Mouse (Mus musculus) neural tube, embryonic 12.5 days (tissue): ENCODE results near the gene Atp5j2. TPM values are rescaled to one million over a fixed set of nuclear protein-coding genes. Genes with fewer than 3 reads are reported as not detected.
"Not testable (repeated sequence)": the region's sequence is repeated elsewhere in the genome, so short reads cannot be mapped to it uniquely, and the experiment has no call there.

Source experiments
- ATAC-seq: fragments of 200-750 bp; cut with Nextera tagmentation; 2 replicates; pipeline ENCODE4 v1.8.0; 2017; ENCODE audit warnings: low read depth, mild to moderate bottlenecking, moderate TSS enrichment, moderate library complexity; ENCODE audit not compliant: low FRiP score
- H3K27ac ChIP-seq: fragments of 300-500 bp; sonication (generic); 2 replicates; pipeline ENCODE4 v1.5.1; 2016
- H3K27me3 ChIP-seq: fragments of 300-500 bp; sonication (generic); replicated peaks from 2 replicates; pipeline ENCODE4 v1.6.1; 2016; ENCODE audit warnings: mild to moderate bottlenecking
- H3K36me3 ChIP-seq: fragments of 300-500 bp; sonication (generic); 2 replicates; pipeline ENCODE4 v1.6.1; 2016; ENCODE audit warnings: mild to moderate bottlenecking
- H3K4me1 ChIP-seq: fragments of 300-500 bp; sonication (generic); 2 replicates; pipeline ENCODE4 v1.6.1; 2016
- H3K4me2 ChIP-seq: fragments of 300-500 bp; sonication (generic); replicated peaks from 2 replicates; pipeline ENCODE4 v1.6.1; 2016; ENCODE audit warnings: mild to moderate bottlenecking
- H3K4me3 ChIP-seq: fragments of 300-500 bp; sonication (generic); 2 replicates; pipeline ENCODE4 v1.5.1; 2016
- H3K9ac ChIP-seq: fragments of 300-500 bp; sonication (generic); 2 replicates; pipeline ENCODE4 v1.6.1; 2016; ENCODE audit warnings: mild to moderate bottlenecking
- H3K9me3 ChIP-seq: fragments of 300-500 bp; sonication (generic); 2 replicates; pipeline ENCODE4 v1.6.1; 2016; ENCODE audit warnings: mild to moderate bottlenecking
- WGBS: fragments of 180-500 bp; shearing (Covaris S2); methylation state at CpG from one replicate; pipeline ENCODE4 v1.1.7; 2016; 5-methylcytosine and 5-hydroxymethylcytosine counted together
- polyA plus RNA-seq: library from polyadenylated mRNA; unstranded; fragments of >200 nt; fragmentation: Nextera tagmentation; extraction: Ambion mirVana; gene quantifications from 2 replicates; pipeline ENCODE4 v1.2.1, GENCODE M21; 2016

The Atp5j2 gene
- polyA plus RNA-seq: 538 and 555 TPM in 2 replicates

DNA sequence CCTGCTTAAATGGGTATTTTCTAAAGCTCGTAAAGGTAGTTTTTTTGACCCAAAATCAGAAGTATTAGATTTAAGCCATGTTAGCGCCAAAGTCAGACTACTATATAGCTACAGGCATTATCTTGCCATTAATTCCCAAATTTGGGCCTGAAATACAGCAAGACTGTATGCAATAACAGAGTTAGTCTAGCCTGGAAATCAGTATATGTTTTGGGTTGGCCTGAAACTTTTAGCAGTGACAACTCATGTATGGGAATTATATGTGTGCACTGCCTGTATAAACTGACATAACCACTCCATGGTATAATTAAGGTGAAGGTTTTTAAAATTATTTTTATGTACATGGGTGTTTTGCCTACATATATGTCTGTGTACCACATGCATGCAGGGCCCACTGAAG, at the start of gene Atp5j2:
Atp5j2 (minus strand) TSS at position 101 of the 400 bp plus-strand sequence.
- peak within 1 kb of the TSS; percentile 76 for H3K27ac ChIP-seq
- H3K9ac ChIP-seq: peak within 1 kb of the TSS; percentile 92
- H3K36me3 ChIP-seq: peaks cover 34% of the 10 kb centered on the region
- H3K4me3 ChIP-seq: peak within 1 kb of the TSS; percentile 86
- no peaks in the 10 kb centered on the region for H3K27me3 ChIP-seq
- no peaks in the 10 kb centered on the region for H3K9me3 ChIP-seq
- peaks cover 16% of the 10 kb centered on the region for H3K4me1 ChIP-seq
- H3K4me2 ChIP-seq: peak within 1 kb of the TSS; percentile 85
- no peak for ATAC-seq
- 88% methylated on average over 2 of the region's 2 CpGs for WGBS

DNA sequence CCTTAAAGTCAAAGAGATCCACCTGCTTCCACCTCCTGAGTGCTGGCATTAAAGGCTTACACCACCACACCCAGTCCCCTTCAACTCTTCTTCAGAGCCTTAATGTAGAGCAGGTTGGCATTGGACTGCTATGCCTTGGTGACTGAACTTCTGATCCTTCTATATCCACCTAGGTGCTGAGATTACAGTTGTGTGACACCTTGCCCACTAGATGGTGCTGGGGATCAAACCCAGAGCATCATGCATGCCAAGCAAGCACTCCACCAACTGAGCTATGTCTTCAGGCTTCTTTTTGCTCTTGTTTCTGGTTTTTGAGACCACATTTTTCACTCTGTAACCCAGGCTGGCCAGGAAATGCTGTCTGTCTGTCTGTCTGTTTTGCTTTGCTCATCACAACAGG, 42.8 kb upstream of the Atp5j2 start:
- ATAC-seq: no peak

DNA sequence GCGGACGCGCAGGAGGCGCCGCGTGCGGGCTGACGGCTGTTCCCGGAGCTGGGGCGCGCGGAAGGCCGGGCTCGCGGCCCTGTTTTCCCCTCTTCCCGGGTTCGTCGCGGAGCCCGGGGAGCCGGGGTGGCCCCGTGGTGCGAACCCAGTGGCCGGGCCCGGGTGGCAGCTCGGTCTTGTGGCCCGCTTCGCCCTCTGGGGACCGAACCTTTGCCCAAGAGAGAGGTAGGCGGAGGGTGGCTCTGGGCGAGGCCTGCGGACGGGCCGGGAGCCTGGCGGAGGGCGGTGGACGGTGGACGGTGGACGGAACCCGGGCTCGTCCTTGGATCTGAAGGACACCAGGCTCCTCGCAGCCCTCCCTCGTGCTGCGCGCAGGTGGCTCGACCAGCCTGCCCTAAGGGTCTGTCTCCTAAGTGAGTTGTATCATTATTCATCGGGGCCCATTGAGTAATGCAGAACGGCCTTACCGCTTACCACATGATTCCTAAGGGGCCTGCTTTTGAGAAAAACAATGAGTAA, 40.1 kb upstream of the Atp5j2 start:
- Histone ChIP-seq H3K36me3 (peaks cover 34% of the 10 kb centered on the region), H3K9me3 (no peaks in the 10 kb centered on the region), H3K4me3 (peak overlapping the region; percentile 99), H3K4me2 (peak overlapping the region; percentile 79), H3K9ac (peak overlapping the region; percentile 98), H3K27me3 (no peaks in the 10 kb centered on the region), H3K4me1 (peaks cover 17% of the 10 kb centered on the region; the same call in 1 of the 2 replicates), H3K27ac (peak overlapping the region; percentile 84)
- ATAC-seq: peak; percentile 76
- WGBS: under 1% methylated on average over 47 of the region's 49 CpGs

More for the DNA sequence above, 42.8 kb upstream of the Atp5j2 start:
- H3K4me1 ChIP-seq: peaks cover 17% of the 10 kb centered on the region; the same call in 1 of the 2 replicates
- H3K9me3 ChIP-seq: no peaks in the 10 kb centered on the region
- H3K36me3 ChIP-seq: peaks cover 53% of the 10 kb centered on the region
- no peak overlapping the region for H3K9ac ChIP-seq
- H3K27ac ChIP-seq: no peak overlapping the region
- no peak overlapping the region for H3K4me3 ChIP-seq
- H3K4me2 ChIP-seq: no peak overlapping the region
- no peaks in the 10 kb centered on the region for H3K27me3 ChIP-seq

DNA sequence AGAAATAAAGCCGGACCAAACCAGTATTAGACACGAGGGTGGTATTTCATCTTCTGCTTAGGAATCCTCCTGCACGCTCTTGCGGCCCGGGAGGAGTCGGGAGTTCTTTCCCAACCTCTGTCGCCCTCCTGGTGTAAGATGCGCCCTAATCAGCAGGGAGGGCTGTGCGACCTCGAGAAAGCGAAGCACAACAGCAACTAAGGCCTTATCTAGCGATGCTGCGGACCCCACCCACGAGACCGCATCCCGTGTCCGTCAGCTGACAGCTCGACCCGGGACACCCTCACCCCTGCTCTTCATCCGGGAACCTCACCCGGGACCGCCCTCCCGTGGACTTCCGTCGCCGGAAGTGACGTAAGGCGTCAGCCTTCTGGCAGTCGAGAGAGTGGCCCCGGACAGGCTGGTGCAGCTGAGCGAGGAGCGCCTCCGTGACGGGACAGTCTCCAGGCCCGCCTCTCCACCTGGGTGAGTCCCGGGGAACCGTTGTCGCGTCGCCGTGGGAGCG, 39.6 kb upstream of the Atp5j2 start, which contains the start of gene Zfp655:
Zfp655 (plus strand) TSS at position 349 of the 505 bp plus-strand sequence.
- Histone ChIP-seq H3K27me3 (no peaks in the 10 kb centered on the region), H3K9ac (peak within 1 kb of the TSS; percentile 98), H3K4me2 (peak within 1 kb of the TSS; percentile 79), H3K36me3 (peaks cover 31% of the 10 kb centered on the region), H3K4me3 (peak within 1 kb of the TSS; percentile 99), H3K27ac (peak within 1 kb of the TSS; percentile 84), H3K4me1 (peaks cover 17% of the 10 kb centered on the region; the same call in 1 of the 2 replicates), H3K9me3 (no peaks in the 10 kb centered on the region)
- WGBS: under 1% methylated on average over 42 of the region's 42 CpGs
- peak; percentile 98 for ATAC-seq

DNA sequence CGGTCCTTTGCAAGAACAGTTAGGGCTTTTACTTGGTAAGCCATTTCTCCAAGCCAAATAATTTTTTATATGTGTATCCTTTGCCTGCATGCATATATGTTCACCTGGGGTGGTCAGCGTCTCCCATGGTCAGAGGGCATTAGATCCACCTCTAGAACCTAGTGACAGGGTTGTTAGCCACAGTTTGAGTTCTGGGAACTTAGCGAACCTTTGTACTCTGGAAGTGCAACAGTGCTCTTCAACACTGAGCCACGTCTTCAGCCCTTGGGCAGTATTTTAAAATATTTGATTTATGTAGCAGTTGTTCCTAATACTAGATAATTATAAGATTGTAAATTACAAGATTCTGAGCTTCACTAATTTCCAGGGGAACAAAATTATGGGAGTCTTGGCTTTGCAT, 38.8 kb upstream of the Atp5j2 start:
- no peak for ATAC-seq
- Histone ChIP-seq H3K4me3 (no peak overlapping the region), H3K27ac (no peak overlapping the region), H3K9me3 (no peaks in the 10 kb centered on the region), H3K4me2 (peak overlapping the region; percentile 79), H3K9ac (no peak overlapping the region), H3K4me1 (peaks cover 17% of the 10 kb centered on the region; the same call in 1 of the 2 replicates), H3K36me3 (peaks cover 24% of the 10 kb centered on the region), H3K27me3 (no peaks in the 10 kb centered on the region)
- WGBS: 82% methylated on average over 4 of the region's 4 CpGs

DNA sequence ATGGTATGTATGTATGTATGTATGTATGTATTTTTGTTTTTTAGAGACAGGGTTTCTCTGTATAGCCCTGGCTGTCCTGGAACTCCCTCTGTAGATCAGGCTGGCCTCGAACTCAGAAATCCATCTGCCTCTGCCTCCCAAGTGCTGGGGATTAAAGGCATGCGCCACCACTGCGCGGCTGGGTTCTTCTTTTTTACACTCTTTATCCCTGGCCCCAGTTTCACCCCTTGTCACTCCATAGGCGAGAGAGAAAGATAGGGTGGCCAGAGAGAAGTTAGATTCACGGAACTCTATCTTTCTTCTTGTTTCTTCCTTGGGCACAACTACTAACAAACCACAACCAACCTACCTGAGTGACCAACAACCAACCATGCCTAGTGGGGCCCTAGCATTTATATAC, 37.4 kb upstream of the Atp5j2 start:
- ATAC-seq, H3K27ac ChIP-seq, H3K27me3 ChIP-seq, H3K4me2 ChIP-seq, H3K4me3 ChIP-seq, H3K9me3 ChIP-seq, H3K9ac ChIP-seq: not testable (repeated sequence)
- Histone ChIP-seq H3K36me3 (peaks cover 11% of the 10 kb centered on the region; the same call in 1 of the 2 replicates), H3K4me1 (peaks cover 17% of the 10 kb centered on the region; the same call in 1 of the 2 replicates)
- WGBS: 83% methylated on average over 6 of the region's 6 CpGs

DNA sequence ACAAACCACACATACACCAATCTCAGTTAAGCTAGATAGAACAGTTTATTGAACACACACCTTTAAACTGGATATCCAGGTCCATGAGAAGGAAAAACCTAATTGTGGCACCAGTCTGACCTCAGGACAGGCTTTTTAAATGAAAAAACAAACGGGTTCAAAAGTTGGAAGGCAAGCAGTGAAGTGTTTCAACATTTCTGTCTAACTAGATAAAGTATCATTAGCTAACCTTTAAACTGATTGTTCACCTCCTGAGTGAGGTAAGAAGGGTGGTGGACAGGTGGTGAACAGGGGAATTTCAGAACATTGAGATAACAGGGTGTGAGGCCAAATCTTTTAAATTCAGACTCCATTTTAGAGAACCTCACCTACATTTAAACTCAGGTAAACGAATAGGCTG, 34.6 kb upstream of the Atp5j2 start:
- Histone ChIP-seq H3K9ac (no peak overlapping the region), H3K36me3 (peaks cover 7% of the 10 kb centered on the region), H3K27ac (no peak overlapping the region), H3K4me3 (no peak overlapping the region), H3K4me2 (no peak overlapping the region), H3K9me3 (no peaks in the 10 kb centered on the region), H3K4me1 (peaks cover 3% of the 10 kb centered on the region; the same call in 1 of the 2 replicates), H3K27me3 (no peaks in the 10 kb centered on the region)
- no peak for ATAC-seq
- WGBS: 61% methylated on average over 2 of the region's 2 CpGs

DNA sequence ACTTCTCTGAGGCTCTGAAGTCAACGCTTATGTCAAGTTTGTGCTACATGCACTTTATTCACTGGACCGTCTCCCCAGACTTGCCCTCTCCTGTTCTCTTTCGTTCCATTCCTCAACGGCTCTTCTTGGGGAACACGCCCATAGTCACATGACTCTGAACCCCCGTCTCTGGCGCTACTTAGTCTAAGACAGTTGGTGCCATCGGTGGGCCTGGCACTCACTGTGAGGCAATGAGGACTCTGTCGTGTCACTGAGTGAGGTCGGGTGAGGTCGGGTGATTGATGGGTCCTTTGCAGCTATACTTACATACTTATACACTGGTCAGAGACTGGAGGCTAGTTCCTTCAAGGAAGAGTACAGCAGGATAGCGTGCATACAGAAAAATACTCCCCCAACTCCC, 31.5 kb upstream of the Atp5j2 start:
- no peak for ATAC-seq
- 84% methylated on average over 12 of the region's 12 CpGs for WGBS

DNA sequence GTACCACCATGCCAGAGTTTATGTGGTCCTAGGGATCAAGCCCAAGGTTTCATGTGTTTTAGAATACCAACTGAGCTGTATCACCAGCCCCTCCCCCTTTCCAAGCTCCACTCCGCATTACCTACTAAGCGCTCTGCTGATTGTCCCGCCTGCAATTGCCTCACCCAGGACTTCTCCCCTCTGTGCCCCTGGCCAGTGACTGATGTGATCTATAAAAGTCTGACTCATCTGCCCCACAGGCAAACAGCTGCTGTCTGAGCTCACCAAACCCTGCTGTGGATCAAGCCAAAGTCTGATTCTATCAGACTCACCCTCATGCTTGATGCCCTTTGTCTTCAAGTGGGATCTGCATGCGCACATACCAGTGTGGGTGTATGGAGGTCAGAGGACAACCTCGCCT, 31.0 kb upstream of the Atp5j2 start:
- peaks cover 40% of the 10 kb centered on the region for H3K36me3 ChIP-seq

More for the DNA sequence above, 31.5 kb upstream of the Atp5j2 start:
- no peaks in the 10 kb centered on the region for H3K9me3 ChIP-seq
- no peak overlapping the region for H3K9ac ChIP-seq
- H3K27ac ChIP-seq: no peak overlapping the region
- no peak overlapping the region for H3K4me2 ChIP-seq
- H3K36me3 ChIP-seq: peaks cover 34% of the 10 kb centered on the region
- no peaks in the 10 kb centered on the region for H3K27me3 ChIP-seq
- H3K4me3 ChIP-seq: no peak overlapping the region
- no peaks in the 10 kb centered on the region for H3K4me1 ChIP-seq

DNA sequence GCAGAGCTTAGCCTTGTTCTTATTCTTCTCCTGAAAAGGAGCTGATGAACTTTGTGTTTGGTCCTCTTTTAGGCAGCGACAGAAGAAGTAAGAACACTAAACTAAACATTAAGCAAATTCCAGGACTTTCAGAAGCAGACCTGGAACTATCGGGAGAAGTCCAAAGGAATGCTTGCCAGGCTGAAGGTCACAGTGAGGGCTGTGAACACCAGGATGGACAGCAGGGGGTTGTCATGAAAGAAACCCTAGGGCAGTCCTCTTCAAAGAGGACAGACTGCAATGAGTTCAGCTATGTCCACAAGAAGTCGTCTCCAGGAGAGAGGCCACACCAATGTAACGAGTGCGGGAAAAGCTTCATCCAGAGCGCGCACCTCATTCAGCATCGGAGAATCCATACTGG, 28.1 kb upstream of the Atp5j2 start:
- H3K4me2 ChIP-seq: no peak overlapping the region
- no peaks in the 10 kb centered on the region for H3K27me3 ChIP-seq
- no peak for ATAC-seq
- 91% methylated on average over 8 of the region's 8 CpGs for WGBS
- peaks cover 46% of the 10 kb centered on the region for H3K36me3 ChIP-seq
- H3K9ac ChIP-seq: no peak overlapping the region
- no peak overlapping the region for H3K4me3 ChIP-seq
- H3K4me1 ChIP-seq: no peaks in the 10 kb centered on the region
- no peak overlapping the region for H3K27ac ChIP-seq
- no peaks in the 10 kb centered on the region for H3K9me3 ChIP-seq

More for the DNA sequence above, 31.0 kb upstream of the Atp5j2 start:
- 83% methylated on average over 5 of the region's 5 CpGs for WGBS
- H3K4me3 ChIP-seq: no peak overlapping the region
- H3K27ac ChIP-seq: no peak overlapping the region
- ATAC-seq: no peak
- no peaks in the 10 kb centered on the region for H3K9me3 ChIP-seq
- no peak overlapping the region for H3K4me2 ChIP-seq
- H3K27me3 ChIP-seq: no peaks in the 10 kb centered on the region
- H3K9ac ChIP-seq: no peak overlapping the region
- no peaks in the 10 kb centered on the region for H3K4me1 ChIP-seq

DNA sequence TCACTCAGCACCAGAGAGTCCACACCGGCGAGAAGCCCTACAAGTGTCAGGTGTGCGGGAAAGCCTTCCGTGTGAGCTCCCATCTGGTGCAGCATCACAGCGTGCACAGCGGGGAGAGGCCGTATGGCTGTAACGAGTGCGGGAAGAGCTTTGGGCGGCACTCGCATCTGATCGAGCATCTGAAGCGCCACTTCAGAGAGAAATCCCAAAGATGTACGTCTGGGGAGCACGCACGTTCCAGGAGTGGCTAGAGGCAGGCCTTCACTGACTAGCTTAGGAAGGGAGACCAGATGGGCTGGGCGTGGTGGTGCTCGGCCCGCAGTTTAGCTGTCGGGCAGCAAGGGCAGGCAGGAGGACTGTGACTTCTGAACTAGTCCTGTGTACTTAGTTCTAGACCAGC, 26.8 kb upstream of the Atp5j2 start:
- no peak for ATAC-seq
- peaks cover 54% of the 10 kb centered on the region for H3K36me3 ChIP-seq

DNA sequence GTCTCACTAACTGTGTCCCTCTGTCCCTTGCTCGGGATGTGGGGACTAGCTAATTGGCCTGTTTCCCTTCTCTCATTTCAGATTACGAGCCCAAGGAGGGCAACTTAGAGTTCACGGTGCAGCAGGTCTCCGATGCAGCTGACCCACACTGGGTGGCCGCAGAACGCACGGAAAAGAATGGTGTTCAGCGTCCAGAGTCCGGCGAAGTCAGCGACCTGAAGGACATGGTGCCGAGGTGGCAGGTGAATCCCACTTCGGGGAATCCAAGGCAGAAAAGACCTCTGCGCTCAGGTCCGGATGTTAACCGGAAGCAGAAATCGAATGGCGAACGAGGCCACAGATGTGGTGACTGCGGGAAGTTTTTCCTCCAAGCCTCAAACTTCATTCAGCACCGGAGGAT, 26.3 kb upstream of the Atp5j2 start:
- peaks cover 58% of the 10 kb centered on the region for H3K36me3 ChIP-seq
- 97% methylated on average over 21 of the region's 21 CpGs for WGBS
- ATAC-seq: no peak

More for the DNA sequence above, 26.8 kb upstream of the Atp5j2 start:
- 95% methylated on average over 20 of the region's 20 CpGs for WGBS
- Histone ChIP-seq H3K27me3 (no peaks in the 10 kb centered on the region), H3K9me3 (no peaks in the 10 kb centered on the region), H3K4me1 (no peaks in the 10 kb centered on the region), H3K4me2 (no peak overlapping the region), H3K9ac (no peak overlapping the region), H3K4me3 (no peak overlapping the region), H3K27ac (no peak overlapping the region)

DNA sequence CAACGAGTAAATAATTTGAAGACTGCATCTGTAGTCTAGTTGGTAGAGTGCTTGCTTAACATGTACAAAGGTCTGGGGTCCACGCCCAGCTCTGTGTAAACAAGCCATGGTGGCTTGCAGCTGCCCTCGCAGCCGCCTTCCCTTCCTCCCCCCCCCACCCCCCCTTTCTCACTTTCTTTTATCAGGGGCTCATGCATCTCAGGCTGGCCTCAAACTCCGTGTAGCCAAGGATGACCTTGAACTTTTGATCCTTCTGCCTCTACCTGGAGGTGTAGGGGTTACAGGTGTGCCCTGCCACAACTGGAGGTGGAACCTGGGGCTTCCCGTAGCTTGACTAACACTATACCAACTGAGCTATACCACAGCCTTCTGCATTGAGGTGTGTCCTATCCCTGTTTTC, 25.9 kb upstream of the Atp5j2 start:
- no peak overlapping the region for H3K27ac ChIP-seq
- H3K9me3 ChIP-seq: no peaks in the 10 kb centered on the region
- peaks cover 62% of the 10 kb centered on the region for H3K36me3 ChIP-seq
- H3K27me3 ChIP-seq: no peaks in the 10 kb centered on the region
- H3K9ac ChIP-seq: no peak overlapping the region
- 91% methylated on average over 6 of the region's 6 CpGs for WGBS
- H3K4me2 ChIP-seq: no peak overlapping the region
- no peak overlapping the region for H3K4me3 ChIP-seq
- ATAC-seq: no peak
- no peaks in the 10 kb centered on the region for H3K4me1 ChIP-seq

More for the DNA sequence above, 26.3 kb upstream of the Atp5j2 start:
- Histone ChIP-seq H3K4me1 (no peaks in the 10 kb centered on the region), H3K9me3 (no peaks in the 10 kb centered on the region), H3K27me3 (no peaks in the 10 kb centered on the region), H3K9ac (no peak overlapping the region), H3K4me2 (no peak overlapping the region), H3K27ac (no peak overlapping the region), H3K4me3 (no peak overlapping the region)
